Mouse (Mus musculus): ENCODE results near the gene Slc52a3. TPM values are rescaled to one million over a fixed set of nuclear protein-coding genes. Genes with fewer than 3 reads are reported as not detected.

Gene Slc52a3
- polyA plus RNA-seq, 1 experiment from 2014 or later, result 2.8 TPM

DNA sequence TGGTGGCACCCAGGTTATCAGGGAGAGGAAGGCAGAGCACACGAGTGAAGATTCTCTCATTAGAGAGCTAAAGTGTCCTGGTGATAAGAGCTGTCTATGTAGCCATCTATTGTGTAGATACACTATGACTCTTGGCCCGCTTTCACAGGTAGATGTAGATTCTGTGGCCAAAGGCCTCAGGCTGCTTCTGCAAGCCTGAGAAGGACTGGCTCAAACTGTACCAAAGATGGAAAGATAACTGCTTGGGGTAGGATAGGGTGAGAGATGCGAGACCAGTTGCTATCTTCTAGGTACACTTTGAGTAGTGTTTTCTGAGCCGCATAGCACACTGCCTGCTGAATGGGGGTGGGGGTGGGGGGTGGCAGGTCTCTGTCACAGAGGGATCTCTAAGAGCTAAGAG is 2.6 kb downstream of the Slc52a3 start:
- WGBS, result 68% methylated on average over 4 of the region's 4 CpGs
- Histone ChIP-seq H3K4me1 (ENCODE audit: control insufficient read depth, insufficient read depth, low read length) (peaks cover 5% of the 10 kb centered on the region; the same call in 1 of the 2 replicates), H3K4me2 (ENCODE audit: low read depth, low read length) (no peak overlapping the region), H3K9me3 (ENCODE audit: control insufficient read depth, low read length) (no peaks in the 10 kb centered on the region), H3K27ac (replicated peaks; ENCODE audit: low read depth, low read length) (no peak overlapping the region), H3K27me3 (replicated peaks; ENCODE audit: control insufficient read depth, insufficient read depth, low read length) (peaks cover 37% of the 10 kb centered on the region), H3K4me3 (ENCODE audit: low read depth, low read length) (no peak overlapping the region), H3K36me3 (ENCODE audit: control insufficient read depth, insufficient read depth, low read length) (no peaks in the 10 kb centered on the region), H3K9ac (ENCODE audit: low read depth, low read length) (no peak overlapping the region)
- no peak for DNase-seq (ENCODE audit: low spot score)
- ATAC-seq (ENCODE audit: low read depth), result no peak

DNA sequence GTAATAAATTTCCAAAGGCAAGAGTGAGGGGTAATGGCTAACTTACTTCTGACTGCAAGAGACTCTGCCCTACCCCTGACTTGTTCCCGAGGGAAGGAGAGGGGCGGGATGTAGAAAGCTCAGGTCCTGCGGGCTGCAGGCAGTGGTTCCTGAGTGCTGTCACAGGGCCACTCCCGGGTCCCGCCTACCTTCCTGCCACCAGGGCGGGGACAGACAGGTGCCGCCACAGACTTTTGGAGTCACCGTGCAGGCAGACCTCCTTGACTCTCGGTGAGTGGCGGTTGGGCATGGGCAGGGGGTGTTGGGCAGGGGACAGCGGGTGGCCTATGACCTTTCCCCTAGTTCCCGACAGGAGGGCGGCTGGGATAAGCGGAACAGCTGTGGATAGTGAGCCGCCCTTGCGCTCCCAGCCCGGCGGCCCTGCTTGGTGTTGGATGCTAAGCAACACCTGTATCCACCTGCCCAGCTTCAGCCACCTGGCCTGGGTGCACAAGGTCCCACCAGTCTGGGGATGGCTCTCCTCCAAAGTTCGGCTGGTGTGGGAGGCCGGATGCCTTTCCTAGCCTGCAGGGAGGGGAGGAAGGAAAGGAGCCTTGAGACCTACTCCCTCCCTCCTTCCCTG is 3.5 kb downstream of the Slc52a3 start:
- no peak overlapping the region for H3K4me3 ChIP-seq (ENCODE audit: low read depth, low read length)
- H3K9ac ChIP-seq (ENCODE audit: low read depth, low read length), result no peak overlapping the region

DNA sequence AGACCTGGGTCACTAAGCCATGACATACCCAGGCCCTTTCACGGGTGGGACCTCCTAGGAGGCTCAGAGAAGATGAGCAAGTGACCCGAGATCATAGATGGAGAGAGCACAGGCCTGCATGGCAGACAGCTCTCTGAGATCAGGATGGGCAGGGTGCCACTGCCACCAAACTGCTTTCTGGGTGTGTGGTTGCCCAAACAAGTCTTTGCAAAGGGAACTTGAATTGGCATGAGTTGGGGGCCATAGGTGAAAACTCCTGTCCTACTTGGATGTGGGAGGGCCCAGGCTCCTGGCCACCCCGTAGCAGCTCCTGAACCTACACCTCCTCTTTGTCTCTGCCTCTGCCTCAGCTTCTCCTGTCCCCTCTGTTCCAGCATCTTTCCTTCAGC is 4.0 kb downstream of the Slc52a3 start:
- DNase-seq (ENCODE audit: low spot score), result no peak
- no peak overlapping the region for H3K4me2 ChIP-seq (ENCODE audit: low read depth, low read length)
- H3K9ac ChIP-seq (ENCODE audit: low read depth, low read length), result no peak overlapping the region
- no peaks in the 10 kb centered on the region for H3K36me3 ChIP-seq (ENCODE audit: control insufficient read depth, insufficient read depth, low read length)
- H3K9me3 ChIP-seq (ENCODE audit: control insufficient read depth, low read length), result no peaks in the 10 kb centered on the region
- ATAC-seq (ENCODE audit: low read depth), result no peak
- H3K4me1 ChIP-seq (ENCODE audit: control insufficient read depth, insufficient read depth, low read length), result peaks cover 5% of the 10 kb centered on the region; the same call in 1 of the 2 replicates
- H3K4me3 ChIP-seq (ENCODE audit: low read depth, low read length), result no peak overlapping the region
- 40% methylated on average over 3 of the region's 3 CpGs for WGBS
- peaks cover 33% of the 10 kb centered on the region for H3K27me3 ChIP-seq (replicated peaks; ENCODE audit: control insufficient read depth, insufficient read depth, low read length)
- no peak overlapping the region for H3K27ac ChIP-seq (replicated peaks; ENCODE audit: low read depth, low read length)

More for the DNA sequence above, 3.5 kb downstream of the Slc52a3 start:
- H3K27me3 ChIP-seq (replicated peaks; ENCODE audit: control insufficient read depth, insufficient read depth, low read length), result peaks cover 37% of the 10 kb centered on the region
- DNase-seq (ENCODE audit: low spot score), result no peak
- no peak overlapping the region for H3K4me2 ChIP-seq (ENCODE audit: low read depth, low read length)
- WGBS, result 5% methylated on average over 20 of the region's 20 CpGs
- no peaks in the 10 kb centered on the region for H3K9me3 ChIP-seq (ENCODE audit: control insufficient read depth, low read length)
- H3K4me1 ChIP-seq (ENCODE audit: control insufficient read depth, insufficient read depth, low read length), result peaks cover 5% of the 10 kb centered on the region; the same call in 1 of the 2 replicates
- H3K27ac ChIP-seq (replicated peaks; ENCODE audit: low read depth, low read length), result no peak overlapping the region
- no peaks in the 10 kb centered on the region for H3K36me3 ChIP-seq (ENCODE audit: control insufficient read depth, insufficient read depth, low read length)
- ATAC-seq (ENCODE audit: low read depth), result no peak

DNA sequence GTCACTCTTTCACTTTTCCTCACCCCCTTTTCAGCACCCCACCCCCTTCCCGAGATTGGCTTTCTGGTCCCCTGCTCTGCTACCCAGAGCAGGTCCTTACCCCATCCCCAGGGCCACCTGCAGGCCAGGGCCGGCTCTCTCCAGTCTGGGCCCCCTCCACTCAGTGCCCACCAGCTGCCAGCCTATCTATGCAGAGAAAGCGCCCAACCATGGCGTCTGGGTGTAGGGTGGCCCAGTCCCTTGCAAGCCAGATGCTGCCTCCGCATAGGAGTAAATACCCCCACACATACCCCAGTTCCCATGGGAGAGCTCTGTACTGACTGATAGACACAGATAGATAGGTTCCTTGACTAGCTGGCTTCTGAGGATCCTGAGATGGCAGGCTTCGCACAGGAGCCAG is 4.4 kb downstream of the Slc52a3 start:
- Histone ChIP-seq H3K27ac (replicated peaks; ENCODE audit: low read depth, low read length) (no peak overlapping the region), H3K27me3 (replicated peaks; ENCODE audit: control insufficient read depth, insufficient read depth, low read length) (peaks cover 31% of the 10 kb centered on the region), H3K9ac (ENCODE audit: low read depth, low read length) (no peak overlapping the region), H3K36me3 (ENCODE audit: control insufficient read depth, insufficient read depth, low read length) (no peaks in the 10 kb centered on the region), H3K9me3 (ENCODE audit: control insufficient read depth, low read length) (no peaks in the 10 kb centered on the region), H3K4me3 (ENCODE audit: low read depth, low read length) (no peak overlapping the region), H3K4me1 (ENCODE audit: control insufficient read depth, insufficient read depth, low read length) (peaks cover 5% of the 10 kb centered on the region; the same call in 1 of the 2 replicates), H3K4me2 (ENCODE audit: low read depth, low read length) (no peak overlapping the region)
- 52% methylated on average over 6 of the region's 6 CpGs for WGBS
- DNase-seq (ENCODE audit: low spot score) (no peak), ATAC-seq (ENCODE audit: low read depth) (no peak)

DNA sequence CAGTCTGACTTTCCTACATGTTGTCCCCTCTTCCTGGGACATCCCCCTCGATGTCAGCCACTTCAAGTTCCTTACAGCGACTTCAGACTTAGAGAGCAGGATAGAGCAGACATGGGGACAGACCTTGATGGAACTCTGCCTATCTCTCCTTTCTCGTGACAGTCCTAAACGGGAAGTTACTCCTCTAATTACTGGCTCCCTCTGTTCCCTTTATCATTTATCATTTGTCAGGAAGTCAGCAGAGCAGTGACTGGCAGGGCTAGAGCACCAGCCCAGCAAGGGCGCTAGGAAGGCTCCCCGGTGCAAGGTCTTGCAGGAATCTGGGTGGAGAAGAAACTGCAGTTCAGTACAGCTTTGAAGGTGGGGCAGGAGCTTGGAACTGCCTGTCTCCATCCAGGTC is 6.2 kb downstream of the Slc52a3 start:
- H3K4me2 ChIP-seq (ENCODE audit: low read depth, low read length), result no peak overlapping the region
- no peaks in the 10 kb centered on the region for H3K9me3 ChIP-seq (ENCODE audit: control insufficient read depth, low read length)
- H3K4me3 ChIP-seq (ENCODE audit: low read depth, low read length), result no peak overlapping the region
- H3K27me3 ChIP-seq (replicated peaks; ENCODE audit: control insufficient read depth, insufficient read depth, low read length), result peaks cover 16% of the 10 kb centered on the region
- DNase-seq (ENCODE audit: low spot score) (no peak), ATAC-seq (ENCODE audit: low read depth) (no peak)
- H3K9ac ChIP-seq (ENCODE audit: low read depth, low read length), result no peak overlapping the region
- no peak overlapping the region for H3K27ac ChIP-seq (replicated peaks; ENCODE audit: low read depth, low read length)
- 70% methylated on average over 6 of the region's 6 CpGs for WGBS
- H3K36me3 ChIP-seq (ENCODE audit: control insufficient read depth, insufficient read depth, low read length), result no peaks in the 10 kb centered on the region
- no peaks in the 10 kb centered on the region for H3K4me1 ChIP-seq (ENCODE audit: control insufficient read depth, insufficient read depth, low read length)

DNA sequence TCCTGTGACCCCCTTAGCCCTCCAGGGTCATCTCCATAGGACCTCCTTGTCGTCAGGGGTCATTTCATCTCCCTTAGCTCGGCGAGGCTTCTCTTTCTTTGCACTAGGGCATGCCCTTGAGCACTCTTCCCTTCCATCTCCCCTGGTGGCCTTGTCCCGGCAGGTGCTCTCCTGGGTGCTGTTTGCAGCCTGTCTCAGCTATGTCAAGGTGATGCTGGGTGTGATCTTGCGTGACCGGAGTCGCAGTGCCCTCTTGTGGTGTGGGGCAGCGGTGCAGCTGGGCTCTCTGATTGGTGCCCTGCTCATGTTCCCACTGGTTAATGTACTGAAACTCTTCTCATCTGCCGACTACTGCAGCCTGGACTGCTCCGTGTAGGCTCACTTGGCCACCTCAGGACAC is 11.5 kb downstream of the Slc52a3 start:
- no peak overlapping the region for H3K4me2 ChIP-seq (ENCODE audit: low read depth, low read length)
- WGBS, result 49% methylated on average over 10 of the region's 10 CpGs
- no peaks in the 10 kb centered on the region for H3K9me3 ChIP-seq (ENCODE audit: control insufficient read depth, low read length)
- no peaks in the 10 kb centered on the region for H3K4me1 ChIP-seq (ENCODE audit: control insufficient read depth, insufficient read depth, low read length)
- no peak overlapping the region for H3K9ac ChIP-seq (ENCODE audit: low read depth, low read length)
- DNase-seq (ENCODE audit: low spot score), result no peak
- H3K27me3 ChIP-seq (replicated peaks; ENCODE audit: control insufficient read depth, insufficient read depth, low read length), result no peaks in the 10 kb centered on the region
- no peaks in the 10 kb centered on the region for H3K36me3 ChIP-seq (ENCODE audit: control insufficient read depth, insufficient read depth, low read length)
- ATAC-seq (ENCODE audit: low read depth), result no peak
- H3K4me3 ChIP-seq (ENCODE audit: low read depth, low read length), result no peak overlapping the region
- no peak overlapping the region for H3K27ac ChIP-seq (replicated peaks; ENCODE audit: low read depth, low read length)

DNA sequence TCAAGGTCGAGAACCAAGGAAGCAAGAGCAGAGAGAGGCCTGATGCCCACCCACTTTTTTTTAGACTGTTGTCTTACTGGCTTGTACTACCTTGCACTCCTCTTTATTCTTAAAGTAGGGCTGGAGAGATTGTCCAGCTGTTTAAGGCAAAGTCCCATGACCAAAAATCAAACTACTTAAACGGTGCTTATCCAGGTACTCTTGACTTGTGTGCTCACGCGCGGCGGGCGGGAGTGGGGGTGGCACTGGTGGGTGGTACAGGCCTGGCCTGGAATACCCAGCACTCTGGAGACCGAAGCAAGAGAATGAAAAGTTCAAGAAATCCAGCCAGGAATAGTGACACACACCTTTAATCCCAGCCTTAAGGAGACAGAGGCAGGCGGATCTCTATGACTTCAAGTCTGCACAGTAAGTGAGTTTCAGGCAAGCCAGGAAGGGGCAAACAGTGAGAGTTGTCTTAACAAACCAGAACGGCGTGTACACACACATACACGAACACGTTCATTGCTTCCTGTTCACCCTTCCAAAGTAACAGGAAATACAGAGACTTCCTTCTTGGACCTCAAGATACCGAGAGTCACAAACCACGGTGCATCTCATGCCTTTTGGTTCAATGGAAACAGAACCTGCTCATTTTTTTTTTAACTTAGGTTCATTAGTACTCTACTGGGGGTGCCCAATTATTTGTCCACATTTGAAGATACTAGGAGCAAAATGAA is 12.9 kb downstream of the Slc52a3 start:
- Histone ChIP-seq H3K27ac (replicated peaks; ENCODE audit: low read depth, low read length) (no peak overlapping the region), H3K9me3 (ENCODE audit: control insufficient read depth, low read length) (no peaks in the 10 kb centered on the region), H3K27me3 (replicated peaks; ENCODE audit: control insufficient read depth, insufficient read depth, low read length) (no peaks in the 10 kb centered on the region), H3K36me3 (ENCODE audit: control insufficient read depth, insufficient read depth, low read length) (no peaks in the 10 kb centered on the region), H3K4me1 (ENCODE audit: control insufficient read depth, insufficient read depth, low read length) (no peaks in the 10 kb centered on the region), H3K9ac (ENCODE audit: low read depth, low read length) (no peak overlapping the region), H3K4me3 (ENCODE audit: low read depth, low read length) (no peak overlapping the region), H3K4me2 (ENCODE audit: low read depth, low read length) (no peak overlapping the region)
- ATAC-seq (ENCODE audit: low read depth) (no peak), DNase-seq (ENCODE audit: low spot score) (no peak)
- WGBS, result 83% methylated on average over 15 of the region's 15 CpGs

DNA sequence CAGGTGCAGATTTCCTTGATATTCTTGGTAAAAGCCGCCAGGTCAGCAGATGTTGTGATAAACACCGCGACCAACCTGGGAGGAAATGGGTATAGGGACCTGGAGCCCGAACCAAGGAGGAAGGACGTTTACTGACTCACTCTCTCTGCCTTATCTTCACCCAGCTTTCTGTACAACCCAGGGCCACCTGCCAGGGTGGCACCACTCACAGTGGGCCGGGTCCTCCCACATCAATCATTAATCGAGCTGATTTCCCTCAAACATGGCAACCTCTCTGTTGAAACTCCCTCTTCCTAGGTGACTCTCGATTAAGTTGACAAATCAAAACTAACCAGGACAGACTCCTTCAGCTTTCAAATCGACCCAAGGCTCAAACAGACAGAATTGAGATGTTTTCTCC is 13.9 kb downstream of the Slc52a3 start:
- Histone ChIP-seq H3K27me3 (replicated peaks; ENCODE audit: control insufficient read depth, insufficient read depth, low read length) (no peaks in the 10 kb centered on the region), H3K4me3 (ENCODE audit: low read depth, low read length) (no peak overlapping the region), H3K9me3 (ENCODE audit: control insufficient read depth, low read length) (no peaks in the 10 kb centered on the region), H3K4me2 (ENCODE audit: low read depth, low read length) (no peak overlapping the region), H3K36me3 (ENCODE audit: control insufficient read depth, insufficient read depth, low read length) (no peaks in the 10 kb centered on the region), H3K27ac (replicated peaks; ENCODE audit: low read depth, low read length) (no peak overlapping the region), H3K9ac (ENCODE audit: low read depth, low read length) (no peak overlapping the region), H3K4me1 (ENCODE audit: control insufficient read depth, insufficient read depth, low read length) (no peaks in the 10 kb centered on the region)
- ATAC-seq (ENCODE audit: low read depth), result no peak
- WGBS, result 80% methylated on average over 9 of the region's 9 CpGs
- no peak for DNase-seq (ENCODE audit: low spot score)

DNA sequence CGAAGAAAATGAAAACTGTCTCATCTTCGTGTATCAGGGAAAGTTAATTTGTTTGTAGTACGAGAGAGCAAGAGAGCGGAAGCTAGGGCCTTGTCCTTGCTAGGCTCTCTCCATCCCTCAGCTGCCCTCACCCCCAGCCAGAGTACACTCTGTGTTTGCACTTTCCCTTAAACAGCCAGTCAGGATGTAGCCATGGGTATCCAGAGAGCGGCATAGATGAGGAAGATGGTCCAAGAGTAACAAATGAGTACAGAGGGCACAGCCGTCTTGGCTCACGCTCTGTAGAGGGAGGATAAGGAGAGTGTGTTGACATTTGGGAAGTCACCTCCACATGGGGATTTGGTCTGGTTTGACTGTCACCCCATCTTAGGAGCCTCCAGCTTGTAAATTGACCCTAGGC is 14.3 kb downstream of the Slc52a3 start:
- H3K4me2 ChIP-seq (ENCODE audit: low read depth, low read length), result no peak overlapping the region
- H3K9ac ChIP-seq (ENCODE audit: low read depth, low read length), result no peak overlapping the region
- ATAC-seq (ENCODE audit: low read depth) (no peak), DNase-seq (ENCODE audit: low spot score) (no peak)
- no peaks in the 10 kb centered on the region for H3K9me3 ChIP-seq (ENCODE audit: control insufficient read depth, low read length)
- H3K4me3 ChIP-seq (ENCODE audit: low read depth, low read length), result no peak overlapping the region
- no peak overlapping the region for H3K27ac ChIP-seq (replicated peaks; ENCODE audit: low read depth, low read length)
- no peaks in the 10 kb centered on the region for H3K36me3 ChIP-seq (ENCODE audit: control insufficient read depth, insufficient read depth, low read length)
- H3K27me3 ChIP-seq (replicated peaks; ENCODE audit: control insufficient read depth, insufficient read depth, low read length), result no peaks in the 10 kb centered on the region
- 84% methylated on average over 7 of the region's 7 CpGs for WGBS
- H3K4me1 ChIP-seq (ENCODE audit: control insufficient read depth, insufficient read depth, low read length), result no peaks in the 10 kb centered on the region

All from embryonic facial prominence, embryonic 14.5 days (tissue).